Mouse (Mus musculus) mesoderm, embryonic 11.5 days (tissue): ENCODE data around the gene Gm47955.
"Not testable (repeated sequence)": the region's sequence is repeated elsewhere in the genome, so short reads cannot be mapped to it uniquely, and the experiment has no call there.

Experiments
- DNase-seq: peaks from one replicate; pipeline ENCODE4 v3.0.0-alpha.2; 2012; ENCODE audit warnings: low read depth, low spot score

Gene Gm47955

DNA sequence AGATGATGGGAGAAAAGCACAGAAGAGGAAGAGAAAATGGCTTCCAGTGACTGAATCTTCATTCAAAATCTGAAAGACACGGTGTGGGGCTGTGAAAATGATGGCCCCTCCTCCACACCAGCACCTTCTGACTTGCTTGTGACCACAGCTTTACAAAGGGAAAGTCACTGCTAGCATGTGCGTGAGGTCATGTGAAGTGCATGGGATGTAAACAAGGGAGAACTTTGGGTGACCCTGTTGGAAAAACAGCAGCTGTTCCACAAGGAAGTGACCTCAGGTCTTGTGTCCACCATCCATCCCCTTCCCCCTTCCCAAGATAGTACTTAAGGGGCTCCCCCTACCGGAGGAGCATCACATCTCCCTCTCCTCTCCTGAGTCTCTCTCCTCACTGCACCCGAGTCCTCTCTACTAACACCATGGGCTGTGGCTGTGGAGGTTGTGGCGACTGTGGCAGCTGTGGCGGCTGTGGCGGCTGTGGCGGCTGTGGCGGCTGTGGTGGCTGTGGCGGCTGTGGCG lies at the start of gene Gm47955:
Gm47955 (plus strand) TSS at position 417 of the 516 bp plus-strand sequence.
- DNase-seq = no peak

DNA sequence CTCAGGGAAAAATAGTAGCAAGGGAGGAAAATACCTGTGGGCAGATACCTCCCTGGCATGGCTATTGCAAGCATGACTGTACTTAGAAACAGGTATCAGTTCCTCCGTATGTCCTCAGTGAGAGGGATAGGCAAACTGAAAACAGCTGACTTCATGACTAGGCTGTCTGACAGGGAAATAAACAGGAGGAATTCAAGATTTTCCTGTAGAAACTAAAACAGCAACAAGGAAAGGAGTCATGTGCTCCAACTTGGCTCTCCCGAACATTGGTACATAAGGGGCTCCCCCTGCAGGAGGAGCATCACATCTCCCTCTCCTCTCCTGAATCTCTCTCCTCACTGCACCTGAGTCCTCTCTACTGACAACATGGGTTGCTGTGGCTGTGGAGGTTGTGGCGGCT lies 47.1 kb upstream of the Gm47955 start, which contains the start of gene A030005L19Rik:
A030005L19Rik (plus strand) TSS at position 301 of the 400 bp plus-strand sequence.
- DNase-seq = no peak

DNA sequence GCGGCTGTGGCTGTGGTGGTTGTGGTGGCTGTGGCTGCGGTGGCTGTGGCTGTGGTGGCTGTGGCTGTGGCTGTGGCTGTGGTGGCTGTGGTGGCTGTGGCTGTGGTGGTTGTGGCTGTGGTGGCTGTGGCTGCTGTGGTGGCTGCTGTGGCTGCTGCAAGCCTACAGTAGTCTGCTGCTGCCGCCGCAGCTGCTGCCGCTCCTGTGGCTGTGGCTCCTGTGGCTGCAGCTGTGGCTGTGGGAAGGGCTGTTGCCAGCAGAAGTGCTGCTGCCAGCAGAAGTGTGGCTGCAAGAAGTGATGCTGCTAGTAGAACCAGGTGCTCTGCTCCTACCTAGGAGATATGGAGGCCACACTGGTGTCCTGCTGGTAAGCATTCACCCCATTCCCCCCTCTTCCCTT lies 46.7 kb upstream of the Gm47955 start:
- DNase-seq = not testable (repeated sequence)

DNA sequence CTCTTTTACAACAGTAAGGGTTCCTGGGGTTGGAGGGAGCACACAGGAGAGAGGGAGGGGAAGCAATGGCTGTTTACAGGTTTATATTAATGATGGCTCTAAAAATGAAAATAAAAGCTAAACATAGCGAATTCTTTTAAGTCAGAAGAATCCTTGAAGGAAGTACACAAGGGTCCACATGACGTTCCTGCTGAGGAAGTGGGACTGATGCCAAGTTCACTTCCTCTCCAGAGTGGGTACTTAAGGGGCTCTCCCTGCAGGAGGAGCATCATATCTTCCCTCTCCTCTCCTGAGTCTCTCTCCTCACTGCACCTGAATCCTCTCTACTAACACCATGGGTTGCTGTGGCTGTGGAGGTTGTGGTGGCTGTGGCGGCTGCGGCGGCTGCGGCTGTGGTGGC lies 35.4 kb upstream of the Gm47955 start, which contains the start of gene A030014E15Rik:
A030014E15Rik (plus strand) TSS at position 268 of the 400 bp plus-strand sequence.
- no peak for DNase-seq

DNA sequence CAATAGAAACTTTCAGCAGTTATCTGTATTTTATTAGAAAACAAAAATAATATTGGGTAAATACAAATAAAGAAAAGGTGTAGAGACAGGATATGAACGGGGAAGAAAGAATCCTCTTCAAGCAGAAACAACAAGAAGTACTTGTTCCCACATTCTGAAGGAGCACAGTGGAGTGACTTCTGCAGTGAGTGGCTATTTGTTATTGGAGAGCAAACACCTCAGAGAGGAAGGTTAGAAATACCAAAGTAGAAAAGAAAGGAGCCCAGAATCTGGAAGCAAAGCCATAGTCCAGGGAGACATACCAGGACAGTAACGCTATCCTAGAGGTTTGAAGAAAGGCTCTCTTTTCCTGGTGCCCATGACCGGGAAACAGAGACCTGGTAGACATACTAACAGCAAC lies 29.5 kb upstream of the Gm47955 start:
- not testable (repeated sequence) for DNase-seq

DNA sequence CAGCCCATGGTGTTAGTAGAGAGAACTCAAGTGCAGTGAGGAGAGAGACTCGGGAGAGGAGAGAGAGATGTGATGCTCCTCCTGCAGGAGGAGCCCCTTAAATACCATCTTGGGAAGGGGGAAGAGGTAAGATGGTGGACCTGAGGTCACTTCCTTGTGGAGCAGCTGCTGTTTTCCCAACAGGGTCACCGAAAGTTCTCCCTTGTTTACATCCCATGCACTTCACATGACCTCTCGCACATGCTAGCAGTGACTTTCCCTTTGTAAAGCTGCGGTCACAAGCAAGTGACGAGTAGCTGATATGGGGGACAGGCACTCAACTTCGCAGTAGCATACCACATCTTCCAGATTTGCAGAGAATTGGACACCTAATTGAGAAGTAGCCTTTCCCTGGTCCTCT lies 28.8 kb upstream of the Gm47955 start, which contains the start of gene Gm6217:
Gm6217 (minus strand) TSS at position 74 of the 400 bp plus-strand sequence.
- DNase-seq = not testable (repeated sequence)

DNA sequence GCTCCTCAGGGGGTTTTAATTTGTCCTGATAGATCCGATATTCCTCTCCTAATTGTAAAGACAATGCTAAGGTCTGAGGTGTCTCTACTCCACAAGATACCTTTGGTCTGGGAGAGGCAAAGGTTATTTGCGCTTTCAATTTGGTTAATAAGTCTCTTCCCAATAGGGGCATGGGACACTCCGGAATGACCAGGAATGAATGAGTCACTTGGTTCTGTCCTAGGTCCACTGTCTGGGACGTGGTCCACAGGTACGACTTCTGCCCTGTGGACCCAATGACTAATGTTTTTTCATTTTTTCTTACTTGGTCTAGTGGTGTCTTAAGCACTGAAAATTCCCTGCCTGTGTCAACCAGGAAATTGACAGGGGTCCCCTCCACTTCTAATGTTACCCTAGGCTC lies 21.4 kb upstream of the Gm47955 start:
- no peak for DNase-seq

DNA sequence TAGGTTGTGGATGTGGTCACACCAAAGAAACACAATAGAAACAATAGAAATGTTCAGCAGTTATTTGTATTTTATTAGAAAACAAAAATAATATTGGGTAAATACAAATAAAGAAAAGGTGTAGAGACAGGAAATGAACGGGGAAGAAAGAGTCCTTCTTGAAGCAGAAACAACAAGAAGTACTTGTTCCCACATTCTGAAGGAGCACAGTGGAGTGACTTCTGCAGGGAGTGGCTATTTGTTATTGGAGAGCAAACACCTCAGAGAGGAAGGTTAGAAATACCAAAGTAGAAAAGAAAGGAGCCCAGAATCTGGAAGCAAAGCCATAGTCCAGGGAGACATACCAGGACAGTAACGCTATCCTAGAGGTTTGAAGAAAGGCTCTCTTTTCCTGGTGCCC lies 17.6 kb upstream of the Gm47955 start:
- not testable (repeated sequence) for DNase-seq

DNA sequence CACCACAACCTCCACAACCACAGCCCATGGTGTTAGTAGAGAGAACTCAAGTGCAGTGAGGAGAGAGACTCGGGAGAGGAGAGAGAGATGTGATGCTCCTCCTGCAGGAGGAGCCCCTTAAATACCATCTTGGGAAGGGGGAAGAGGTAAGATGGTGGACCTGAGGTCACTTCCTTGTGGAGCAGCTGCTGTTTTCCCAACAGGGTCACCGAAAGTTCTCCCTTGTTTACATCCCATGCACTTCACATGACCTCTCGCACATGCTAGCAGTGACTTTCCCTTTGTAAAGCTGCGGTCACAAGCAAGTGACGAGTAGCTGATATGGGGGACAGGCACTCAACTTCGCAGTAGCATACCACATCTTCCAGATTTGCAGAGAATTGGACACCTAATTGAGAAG lies 16.8 kb upstream of the Gm47955 start, which contains the start of gene A030003K21Rik:
A030003K21Rik (minus strand) TSS at position 94 of the 400 bp plus-strand sequence.
- not testable (repeated sequence) for DNase-seq

DNA sequence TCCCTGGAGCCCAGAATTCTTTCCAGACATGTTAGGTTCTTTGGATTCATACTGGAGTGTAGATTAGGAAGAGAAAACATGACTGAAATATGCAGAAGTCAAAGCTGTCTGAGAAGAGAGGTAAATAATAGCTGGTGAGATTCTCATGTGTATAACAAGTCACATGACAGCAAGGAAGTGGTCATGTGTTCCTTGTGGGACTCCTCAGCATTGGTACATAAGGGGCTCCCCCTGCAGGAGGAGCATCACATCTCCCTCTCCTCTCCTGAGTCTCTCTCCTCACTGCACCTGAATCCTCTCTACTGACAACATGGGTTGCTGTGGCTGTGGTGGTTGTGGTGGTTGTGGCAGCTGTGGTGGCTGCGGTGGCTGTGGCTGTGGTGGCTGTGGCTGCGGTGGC lies 14.1 kb upstream of the Gm47955 start:
- not testable (repeated sequence) for DNase-seq

DNA sequence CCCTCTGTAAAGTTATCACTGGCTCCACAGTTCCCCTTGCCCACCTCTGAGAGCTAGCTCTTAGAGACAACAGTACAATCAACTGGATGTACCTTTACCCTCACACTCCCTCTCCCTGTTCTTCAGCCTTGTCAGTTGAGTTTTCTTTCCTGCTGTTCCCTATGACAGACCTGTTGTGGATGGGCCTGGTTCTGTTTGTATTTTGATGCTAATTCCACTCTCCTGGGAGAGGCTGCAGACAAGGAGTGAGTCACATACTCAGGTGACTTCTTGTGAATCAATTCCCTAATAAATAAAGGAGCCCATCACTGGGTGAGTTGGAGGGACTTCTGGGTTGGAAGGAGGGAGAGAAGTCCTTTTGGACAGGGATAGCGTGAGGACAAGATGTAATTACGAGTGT lies 11.5 kb upstream of the Gm47955 start:
- DNase-seq = no peak

DNA sequence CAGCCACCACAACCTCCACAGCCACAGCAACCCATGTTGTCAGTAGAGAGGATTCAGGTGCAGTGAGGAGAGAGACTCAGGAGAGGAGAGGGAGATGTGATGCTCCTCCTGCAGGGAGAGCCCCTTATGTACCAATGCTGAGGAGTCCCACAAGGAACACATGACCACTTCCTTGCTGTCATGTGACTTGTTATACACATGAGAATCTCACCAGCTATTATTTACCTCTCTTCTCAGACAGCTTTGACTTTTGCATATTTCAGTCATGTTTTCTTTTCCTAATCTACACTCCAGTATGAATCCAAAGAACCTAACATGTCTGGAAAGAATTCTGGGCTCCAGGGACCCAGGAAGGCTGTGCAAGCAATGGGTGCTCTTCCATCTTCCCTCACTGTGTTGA lies 4.2 kb upstream of the Gm47955 start, which contains the start of gene Gm7544:
Gm7544 (minus strand) TSS at position 101 of the 400 bp plus-strand sequence.
- not testable (repeated sequence) for DNase-seq

DNA sequence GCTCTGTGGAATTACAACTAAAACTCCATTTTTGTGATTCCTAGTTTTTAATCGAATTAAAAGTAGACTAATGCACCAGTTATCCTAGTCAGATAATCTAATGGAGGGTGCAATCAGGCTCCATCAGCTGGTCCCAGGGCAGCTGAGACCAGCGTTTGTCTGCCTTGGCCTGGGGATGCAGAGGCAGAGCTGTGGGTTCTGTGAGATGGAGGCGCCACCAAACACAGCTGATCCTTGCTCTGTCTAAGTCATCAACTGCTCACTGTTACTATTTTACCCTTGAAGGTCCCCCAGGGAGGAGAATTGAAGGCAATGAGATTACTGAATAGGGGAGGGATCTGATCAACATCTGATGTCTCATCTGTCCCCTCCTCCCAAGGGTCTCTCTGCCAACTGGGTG lies 6.3 kb downstream of the Gm47955 start:
- peak; percentile 12 for DNase-seq

DNA sequence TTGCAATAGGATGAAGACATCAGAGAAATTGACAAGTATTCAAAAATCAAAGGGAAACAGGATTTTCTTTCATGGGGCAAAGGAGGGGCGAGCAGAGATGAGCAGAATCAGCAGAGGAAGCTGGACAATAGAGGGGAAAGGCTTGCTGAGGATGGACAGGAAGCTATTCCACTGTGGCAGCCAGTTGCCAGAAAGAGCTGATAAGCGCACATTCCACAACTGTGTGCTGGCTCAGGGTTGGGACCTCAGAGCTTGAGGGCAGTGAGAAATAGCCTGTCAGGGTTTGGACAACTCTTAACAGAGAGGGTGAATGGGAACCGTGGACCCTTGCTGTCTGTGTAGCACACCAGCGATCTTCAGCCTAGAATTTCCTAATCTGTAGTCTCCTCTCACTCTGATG lies 12.0 kb downstream of the Gm47955 start:
- DNase-seq = peak; percentile 14

DNA sequence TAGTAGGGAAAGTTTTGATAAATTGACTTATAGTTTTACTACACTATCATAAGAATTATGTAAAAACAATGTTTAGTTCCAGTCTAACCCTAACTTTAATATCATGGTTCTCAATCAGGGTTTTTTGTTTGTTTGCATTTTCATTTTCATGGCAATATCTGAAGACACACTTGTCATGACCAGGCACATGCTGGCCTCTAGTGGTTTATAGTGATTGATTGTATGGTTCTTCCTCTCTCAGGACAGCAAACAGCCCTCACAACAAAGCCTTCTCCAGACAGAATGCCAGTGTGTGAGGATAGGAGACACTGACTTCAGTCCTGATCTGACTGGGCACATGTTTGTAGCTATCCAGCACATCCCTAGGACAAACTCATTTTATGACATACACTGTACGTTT lies 13.2 kb downstream of the Gm47955 start:
- no peak for DNase-seq

DNA sequence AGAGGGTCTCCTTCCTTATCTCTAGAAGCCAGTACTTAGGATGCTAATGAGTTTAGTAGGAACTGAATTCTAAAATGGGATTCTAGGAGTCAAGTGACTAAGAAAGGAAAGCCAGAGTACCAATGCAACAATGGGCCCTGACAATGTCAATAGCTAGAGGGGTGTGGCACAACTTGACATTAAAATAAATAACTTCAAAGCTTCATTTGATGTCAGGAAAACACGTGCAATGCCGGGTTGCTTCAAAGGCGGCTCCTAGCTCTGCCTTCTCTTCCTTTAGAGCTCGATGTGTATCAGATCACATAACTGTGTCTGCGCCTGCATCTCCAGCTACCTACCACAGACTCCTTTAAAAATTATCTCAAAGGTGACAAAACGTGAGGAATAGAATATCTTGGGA lies 13.8 kb downstream of the Gm47955 start:
- no peak for DNase-seq

DNA sequence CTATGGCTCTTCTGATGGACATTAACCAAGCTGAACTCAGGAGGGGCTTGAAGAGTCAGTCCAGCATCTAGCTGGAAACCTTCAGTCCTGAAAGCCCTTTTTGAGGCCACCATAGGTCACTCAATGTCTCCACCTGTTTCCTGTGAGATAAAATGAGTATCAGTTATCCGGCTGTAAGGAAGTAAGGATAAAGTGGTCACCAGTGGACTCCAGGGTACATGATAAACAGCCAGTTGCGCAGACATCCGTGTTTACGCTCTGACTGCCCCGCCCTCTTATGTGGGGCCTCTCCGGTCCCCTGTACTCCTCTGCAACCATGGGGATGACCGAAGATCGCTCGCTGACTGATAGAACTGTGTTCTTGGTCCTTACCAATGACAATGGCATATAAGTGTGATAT lies 14.3 kb downstream of the Gm47955 start:
- DNase-seq = no peak

DNA sequence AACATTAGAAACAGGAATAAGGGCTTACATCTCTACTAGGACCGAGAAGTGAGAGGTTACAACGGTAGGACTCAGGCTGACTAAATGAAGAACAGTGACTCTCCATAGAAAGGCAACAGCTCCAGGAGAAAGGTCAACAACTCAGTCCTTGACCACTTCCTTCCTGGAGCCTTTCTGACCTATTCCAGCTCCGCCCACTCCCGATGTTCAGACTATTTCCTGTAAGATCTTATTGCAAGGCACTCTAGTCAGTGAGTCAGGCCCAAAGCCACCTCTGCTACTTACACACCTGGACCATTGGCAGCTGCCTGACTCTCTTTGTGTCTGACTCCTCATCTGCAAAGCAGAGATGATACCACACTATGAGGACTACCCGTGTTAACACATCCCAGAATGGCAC lies 15.7 kb downstream of the Gm47955 start:
- no peak for DNase-seq

DNA sequence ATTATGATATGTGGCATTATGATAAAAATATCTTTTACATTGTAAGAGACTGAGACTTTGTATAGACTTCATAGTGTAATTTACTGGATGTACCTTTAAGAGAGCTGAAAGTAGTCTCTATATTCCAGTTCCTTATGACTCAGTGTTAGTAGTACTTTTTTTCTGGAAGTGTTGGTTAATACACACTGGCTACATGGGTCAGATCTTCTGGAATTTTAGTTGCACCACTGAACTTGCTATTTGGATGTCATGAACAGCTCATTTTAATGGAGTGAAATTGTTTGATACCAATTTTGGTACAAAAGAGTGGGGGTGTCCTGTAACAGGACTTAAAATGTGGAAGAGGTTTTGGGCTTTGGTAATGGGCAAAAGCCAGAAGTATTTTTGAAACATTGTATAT lies 17.8 kb downstream of the Gm47955 start:
- no peak for DNase-seq

DNA sequence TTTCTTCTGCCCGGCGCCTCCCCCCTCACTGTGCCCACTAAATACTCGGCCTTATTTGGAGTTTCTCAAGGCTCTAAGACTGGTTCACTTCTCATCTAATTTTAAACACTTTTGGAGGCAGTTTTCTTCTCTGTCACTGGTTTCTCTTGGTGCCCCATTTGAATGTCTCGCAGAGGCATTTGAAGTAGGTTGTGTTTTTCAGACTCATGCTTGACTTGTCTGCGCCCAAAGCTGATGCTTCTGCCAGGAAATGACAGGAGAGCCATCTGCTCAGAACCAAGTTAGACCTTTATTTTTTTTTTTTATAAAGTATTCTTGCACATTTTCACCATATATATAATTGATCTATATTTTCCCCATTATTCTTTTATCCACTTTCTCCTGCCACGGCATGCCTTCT lies 26.7 kb downstream of the Gm47955 start:
- no peak for DNase-seq

DNA sequence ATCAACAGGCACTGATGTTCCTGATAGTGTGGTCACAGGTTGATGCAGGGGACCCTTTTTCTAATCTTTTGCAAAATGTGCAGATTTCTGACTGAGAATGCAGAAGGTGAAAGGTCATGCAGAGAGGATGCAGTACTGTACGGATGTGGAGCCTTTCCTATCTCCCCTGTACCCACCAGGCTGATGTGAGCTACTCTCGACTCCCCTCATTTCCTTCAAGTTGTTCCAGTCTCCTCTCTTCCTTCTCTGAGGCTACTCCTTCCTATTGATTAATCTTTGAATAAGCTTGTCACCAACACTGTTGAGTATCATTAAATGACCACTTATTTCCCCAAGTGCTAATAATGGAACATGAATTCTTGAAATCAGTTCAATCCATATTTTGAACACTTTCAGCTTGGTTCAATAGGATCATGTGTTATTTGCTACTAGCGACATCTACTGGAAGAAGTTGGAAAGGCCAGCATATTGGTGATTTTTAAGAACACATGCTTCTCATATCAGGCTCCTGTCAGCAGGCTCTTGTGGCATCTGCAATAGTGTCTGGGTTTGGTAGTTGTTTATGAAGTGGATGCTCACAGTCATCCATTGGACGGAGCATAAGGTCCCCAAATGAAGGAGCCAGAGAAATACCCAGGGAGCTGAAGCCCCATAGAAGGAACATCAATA lies 27.6 kb downstream of the Gm47955 start:
- peak; percentile 76 for DNase-seq

DNA sequence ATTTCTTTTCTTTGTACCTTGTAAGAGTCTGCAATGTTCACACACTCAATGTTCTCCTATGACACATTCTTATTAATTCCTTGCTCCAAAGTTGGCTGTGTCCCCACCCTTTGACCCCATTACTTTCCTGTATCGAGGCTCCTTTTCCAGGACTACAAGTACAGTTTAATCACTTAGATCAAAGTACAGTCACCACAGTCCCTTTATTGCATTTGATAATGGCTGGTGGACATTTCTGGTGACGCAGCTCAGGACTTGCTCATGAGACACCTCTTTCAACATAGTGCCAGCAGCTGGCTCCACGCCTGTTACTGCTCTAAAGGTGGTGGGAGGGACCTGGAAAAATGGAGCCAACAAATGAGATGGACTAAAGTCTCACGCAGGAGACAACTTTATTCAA lies 31.0 kb downstream of the Gm47955 start:
- DNase-seq = no peak

DNA sequence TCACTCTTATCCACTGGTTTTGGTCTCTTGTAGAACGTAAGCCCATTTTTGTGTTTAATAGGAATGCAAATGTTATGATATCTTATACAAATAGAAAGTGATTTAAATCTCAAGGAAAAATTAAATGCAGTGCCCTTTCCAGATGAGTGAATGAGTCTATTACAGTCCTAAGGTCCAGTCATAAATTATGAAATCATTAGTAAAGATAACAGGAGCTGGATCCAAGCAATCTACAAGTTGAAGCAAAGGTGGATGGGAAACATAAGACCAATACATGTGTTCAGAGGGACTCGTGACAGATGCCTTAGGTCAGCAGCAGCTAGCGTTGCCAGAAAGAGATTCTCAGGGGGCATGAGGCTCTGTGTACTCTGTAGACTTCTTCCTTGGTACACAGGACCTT lies 31.5 kb downstream of the Gm47955 start:
- DNase-seq = no peak
